Mouse (Mus musculus): ENCODE data around the gene Mcm9.
"Not testable (repeated sequence)": the region's sequence is repeated elsewhere in the genome, so short reads cannot be mapped to it uniquely, and the experiment has no call there.

Mcm9 gene

GRCm38 (mm10) chr10:53630339-53630738 is at the start of gene Mcm9:
Gene Mcm9, minus strand, starts transcription at chr10:53630439.
- DNase-seq (ENCODE audit: inconsistent ontology term) = not testable (repeated sequence)

GRCm38 (mm10) chr10:53661788-53662187 is 31.5 kb upstream of the Mcm9 start:
- no peak for DNase-seq (ENCODE audit: inconsistent ontology term)

DNA sequence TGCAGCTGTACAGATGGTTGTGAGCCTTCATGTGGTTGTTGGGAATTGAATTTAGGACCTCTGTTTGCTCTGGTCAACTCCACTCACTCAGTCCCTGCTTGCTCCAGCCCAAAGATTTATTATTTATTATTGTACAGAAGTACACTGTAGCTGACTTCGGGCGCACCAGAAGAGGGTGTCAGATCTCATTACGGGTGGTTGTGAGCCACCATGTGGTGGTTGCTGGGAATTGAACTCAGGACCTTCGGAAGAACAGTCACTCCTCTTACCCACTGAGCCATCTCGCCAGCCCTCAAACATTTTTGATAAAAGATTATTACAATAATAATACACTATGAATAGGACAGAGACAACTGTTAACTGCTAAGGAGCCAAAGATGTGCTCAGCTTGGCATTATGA is 24.0 kb upstream of the Mcm9 start:
- DNase-seq (ENCODE audit: inconsistent ontology term) = not testable (repeated sequence)

DNA sequence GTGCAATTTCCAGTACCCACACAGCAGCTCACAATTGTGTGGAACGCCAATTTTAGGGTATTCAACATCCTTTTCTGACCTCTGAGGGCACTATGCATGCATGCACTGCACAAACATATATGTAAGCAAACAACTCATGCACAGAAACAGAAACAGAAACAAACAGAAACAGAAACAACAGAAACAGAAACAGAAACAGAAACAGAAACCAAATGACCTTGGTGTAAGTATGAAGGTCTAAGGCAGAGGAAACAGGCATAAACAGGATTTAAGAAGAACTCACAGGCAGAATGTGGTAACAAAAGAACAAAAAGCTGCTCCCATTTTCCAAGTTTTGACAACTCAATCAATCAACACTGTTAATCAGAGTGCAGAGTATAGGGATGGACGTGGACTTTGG is 20.4 kb upstream of the Mcm9 start:
- no peak for DNase-seq (ENCODE audit: inconsistent ontology term)

- DNase-seq (ENCODE audit: inconsistent ontology term) = peak; percentile 7
These were observed 11.3 kb upstream of the Mcm9 start for GRCm38 (mm10) chr10:53641507-53641906.

DNA sequence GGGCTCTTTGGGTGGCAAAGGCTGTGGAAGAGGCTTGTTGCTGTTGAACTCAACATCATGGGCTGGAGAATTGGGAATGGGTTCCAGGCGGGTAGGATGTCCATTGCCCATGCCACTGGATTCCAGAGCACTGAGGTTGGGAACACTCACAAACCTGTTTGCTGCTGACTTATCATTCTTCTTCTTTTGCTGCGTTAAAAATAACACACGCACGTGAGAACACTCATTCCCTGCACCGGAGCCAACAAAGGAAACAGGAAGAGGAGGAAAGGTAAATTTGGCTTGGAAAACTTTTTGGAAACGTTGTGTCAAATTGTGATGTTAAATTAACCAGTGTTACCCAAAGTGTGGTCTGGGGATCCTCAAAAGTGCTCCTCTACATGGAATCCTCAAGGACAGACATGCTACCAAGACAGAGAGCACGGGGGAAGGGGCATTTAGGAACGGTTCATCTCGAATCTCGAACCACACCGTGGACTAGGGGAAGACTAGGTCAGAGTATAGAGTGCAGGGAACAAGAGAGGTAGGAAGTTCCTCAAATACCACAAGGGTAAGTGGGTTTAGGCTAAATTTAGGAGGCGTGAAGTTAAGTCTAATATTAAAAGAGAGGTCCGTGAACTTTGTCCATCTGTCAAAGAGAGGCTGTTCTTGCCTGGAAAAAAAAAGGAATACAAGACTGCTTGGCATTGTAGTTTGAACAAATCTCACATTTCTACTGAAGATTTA is 5.2 kb upstream of the Mcm9 start:
- DNase-seq (ENCODE audit: inconsistent ontology term) = no peak

DNA sequence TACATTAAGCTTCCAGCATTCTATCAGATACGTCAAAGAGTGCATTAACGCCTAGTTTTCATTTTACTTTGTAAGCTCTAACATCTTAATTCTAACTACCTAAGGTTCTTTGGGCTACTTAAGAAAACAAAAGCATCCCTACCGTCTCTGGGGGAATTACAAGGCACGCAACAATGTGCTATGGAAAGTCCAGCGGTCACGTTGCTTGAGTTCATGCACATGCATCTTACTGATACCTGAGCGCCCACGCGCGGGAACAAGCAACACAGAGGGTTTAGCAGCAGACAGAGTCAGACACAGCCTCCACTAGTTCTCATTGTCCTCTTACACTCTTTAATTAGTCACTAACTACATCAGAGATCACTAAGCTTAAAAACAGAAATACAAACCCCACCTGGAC is 3.9 kb upstream of the Mcm9 start:
- DNase-seq (ENCODE audit: inconsistent ontology term) = no peak

DNA sequence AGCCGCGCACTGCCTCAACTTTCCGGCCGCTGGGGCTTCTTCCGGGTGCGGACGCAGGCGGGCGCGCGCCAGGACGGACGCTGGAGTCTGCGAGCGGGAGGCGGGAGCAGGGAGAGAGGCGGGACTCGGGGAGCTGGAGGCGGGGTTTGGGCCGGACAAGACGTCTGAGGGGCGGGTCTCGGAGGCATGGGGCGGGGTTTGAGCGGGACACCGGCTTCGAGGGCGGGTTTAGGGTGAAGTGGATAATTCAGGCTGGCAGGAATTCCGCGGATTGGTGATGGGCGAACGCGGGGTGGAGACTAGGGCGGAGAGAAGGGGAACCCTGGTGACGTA is 355 bp downstream of the Mcm9 start:
- peak; percentile 99 for DNase-seq (ENCODE audit: inconsistent ontology term)

DNA sequence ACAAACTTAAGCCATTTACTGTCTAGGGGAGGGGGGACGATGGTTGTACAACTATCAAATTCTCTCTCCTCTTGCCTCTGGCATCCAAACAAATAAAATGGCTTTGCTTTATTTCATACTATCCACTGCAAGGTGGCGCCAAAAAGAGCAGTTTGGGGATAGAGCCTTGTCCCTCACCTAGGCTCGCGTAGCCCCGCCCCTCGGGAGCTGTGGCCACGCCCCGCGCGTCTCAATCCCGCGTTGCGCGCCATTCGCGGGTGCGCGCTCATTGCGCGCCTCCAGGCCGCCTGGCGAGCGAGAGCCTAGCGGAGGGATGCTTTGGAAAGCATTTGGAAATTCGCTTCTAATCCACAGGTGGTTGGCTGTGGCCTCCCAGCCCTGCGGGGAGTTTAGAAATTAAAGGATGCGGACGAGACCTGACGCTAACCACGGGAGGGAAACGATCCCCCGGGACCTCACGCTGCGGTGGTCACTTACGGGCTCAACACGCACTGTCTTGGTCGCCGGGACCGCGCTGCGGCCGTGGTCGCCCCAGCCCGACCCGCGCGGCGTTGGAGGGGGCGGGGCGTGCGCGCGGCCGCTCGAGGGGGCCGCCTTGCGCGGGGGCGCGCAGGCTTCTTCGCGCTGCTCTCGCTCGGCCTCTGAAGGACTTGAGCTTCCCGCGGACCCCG is 857 bp downstream of the Mcm9 start:
- DNase-seq (ENCODE audit: inconsistent ontology term) = peak; percentile 94

- DNase-seq (ENCODE audit: inconsistent ontology term) = no peak
These were observed 14.2 kb downstream of the Mcm9 start for GRCm38 (mm10) chr10:53615850-53616616.

- DNase-seq (ENCODE audit: inconsistent ontology term) = no peak
These were observed 16.3 kb downstream of the Mcm9 start for GRCm38 (mm10) chr10:53613955-53614354.

DNA sequence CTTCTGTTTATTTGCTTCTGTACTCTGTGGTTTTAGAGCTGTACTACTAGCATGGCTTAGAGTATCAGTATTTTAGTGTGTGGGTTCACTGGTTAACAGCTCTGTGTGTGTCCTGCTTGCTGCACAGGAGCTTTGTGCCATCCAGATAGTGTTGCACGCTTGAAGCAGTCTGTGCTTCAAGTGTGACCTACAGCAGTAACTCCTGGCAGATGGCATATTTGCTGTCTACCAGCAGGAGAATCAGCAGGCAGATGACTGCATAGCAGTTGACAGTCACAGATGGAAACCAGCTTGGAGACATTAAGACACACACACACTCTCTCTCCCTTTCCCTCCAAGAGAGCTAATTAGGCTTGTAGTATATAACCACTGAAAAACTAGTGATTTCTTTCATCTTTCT is 18.1 kb downstream of the Mcm9 start:
- DNase-seq (ENCODE audit: inconsistent ontology term) = no peak

GRCm38 (mm10) chr10:53608274-53608673 is 22.0 kb downstream of the Mcm9 start:
- DNase-seq (ENCODE audit: inconsistent ontology term) = no peak

DNA sequence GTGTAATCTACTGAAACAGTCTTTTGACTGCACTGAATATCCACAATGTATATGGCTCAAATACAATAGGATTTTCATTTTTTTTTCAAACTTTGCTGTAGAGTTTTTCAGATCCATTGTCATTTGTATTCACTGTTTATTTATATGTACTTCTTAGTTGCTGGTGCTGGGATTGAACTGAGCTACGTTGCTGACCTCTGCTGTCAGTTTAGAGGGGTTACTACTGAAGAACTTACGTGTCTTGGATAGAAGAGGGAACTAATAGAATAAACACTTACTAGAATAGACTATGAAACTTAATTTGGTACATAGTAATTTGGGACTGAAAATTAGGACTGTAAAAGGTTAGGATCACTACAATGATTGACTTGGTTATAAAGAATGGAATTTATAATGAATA is 24.9 kb downstream of the Mcm9 start:
- no peak for DNase-seq (ENCODE audit: inconsistent ontology term)

- peak; percentile 51 for DNase-seq (ENCODE audit: inconsistent ontology term)
These were observed 31.4 kb downstream of the Mcm9 start for GRCm38 (mm10) chr10:53598821-53599220.

DNA sequence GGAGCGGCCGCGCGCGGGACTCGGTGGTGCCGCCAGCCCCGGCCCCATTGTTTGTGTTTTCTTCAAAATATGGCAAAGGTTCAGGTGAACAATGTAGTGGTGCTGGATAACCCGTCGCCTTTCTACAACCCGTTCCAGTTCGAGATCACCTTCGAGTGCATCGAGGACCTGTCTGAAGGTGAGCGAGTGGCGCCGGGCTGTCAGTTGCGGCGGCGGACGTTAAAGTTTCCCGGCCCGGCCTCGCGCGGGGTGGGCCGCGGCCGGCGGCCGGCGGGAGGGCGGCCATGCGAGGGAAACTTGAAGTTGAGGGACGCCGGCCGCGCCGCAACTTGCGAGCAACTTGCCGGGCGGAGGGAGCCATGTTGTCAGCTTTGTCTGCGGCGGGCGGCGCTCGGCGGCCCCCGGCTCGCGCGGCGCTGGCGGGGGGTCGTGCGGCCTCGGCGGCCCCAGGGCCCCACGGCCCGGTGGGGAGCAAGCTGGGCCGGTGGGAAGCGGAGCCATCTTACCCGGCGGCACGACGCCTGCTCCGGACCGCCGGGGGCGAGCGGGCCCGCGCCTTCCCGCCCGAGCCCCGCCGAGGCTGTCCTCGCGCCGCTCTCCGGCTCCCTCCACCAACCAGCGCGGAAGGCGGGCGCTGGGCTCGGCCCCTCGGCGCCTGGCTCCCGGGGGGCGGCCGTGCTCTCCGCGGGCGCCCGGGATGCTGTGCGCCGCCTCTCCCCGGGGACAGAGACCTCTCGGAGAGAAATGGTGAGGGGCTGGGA is 32.9 kb downstream of the Mcm9 start:
- DNase-seq (ENCODE audit: inconsistent ontology term) = peak; percentile 67

DNA sequence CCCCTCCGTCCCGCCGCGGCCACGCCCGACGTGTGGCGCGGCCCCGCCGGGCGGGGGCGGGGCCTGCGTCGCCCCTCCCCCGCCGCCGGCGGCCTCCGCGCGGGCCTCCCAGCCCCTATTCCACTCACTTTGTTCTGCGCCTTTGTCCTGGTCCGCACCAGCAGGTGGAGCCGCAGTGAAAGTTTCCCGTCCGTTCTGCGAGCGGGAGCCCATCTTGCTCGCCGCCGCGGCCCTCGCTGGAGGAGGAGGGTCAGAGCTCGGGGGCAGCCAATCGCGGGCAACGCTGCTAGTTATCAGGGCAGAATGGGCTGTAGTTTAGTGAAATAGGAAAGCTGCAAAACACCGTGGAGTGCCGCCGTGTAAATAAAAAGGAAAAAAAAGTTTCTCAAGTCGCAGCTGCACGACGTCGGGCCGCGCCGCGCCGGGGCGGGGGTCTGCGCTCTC is 33.5 kb downstream of the Mcm9 start, which contains the start of gene Asf1a:
Gene Asf1a (plus strand): TSS at position 81 of the 444 bp plus-strand sequence.
- peak; percentile 98 for DNase-seq (ENCODE audit: inconsistent ontology term)

DNA sequence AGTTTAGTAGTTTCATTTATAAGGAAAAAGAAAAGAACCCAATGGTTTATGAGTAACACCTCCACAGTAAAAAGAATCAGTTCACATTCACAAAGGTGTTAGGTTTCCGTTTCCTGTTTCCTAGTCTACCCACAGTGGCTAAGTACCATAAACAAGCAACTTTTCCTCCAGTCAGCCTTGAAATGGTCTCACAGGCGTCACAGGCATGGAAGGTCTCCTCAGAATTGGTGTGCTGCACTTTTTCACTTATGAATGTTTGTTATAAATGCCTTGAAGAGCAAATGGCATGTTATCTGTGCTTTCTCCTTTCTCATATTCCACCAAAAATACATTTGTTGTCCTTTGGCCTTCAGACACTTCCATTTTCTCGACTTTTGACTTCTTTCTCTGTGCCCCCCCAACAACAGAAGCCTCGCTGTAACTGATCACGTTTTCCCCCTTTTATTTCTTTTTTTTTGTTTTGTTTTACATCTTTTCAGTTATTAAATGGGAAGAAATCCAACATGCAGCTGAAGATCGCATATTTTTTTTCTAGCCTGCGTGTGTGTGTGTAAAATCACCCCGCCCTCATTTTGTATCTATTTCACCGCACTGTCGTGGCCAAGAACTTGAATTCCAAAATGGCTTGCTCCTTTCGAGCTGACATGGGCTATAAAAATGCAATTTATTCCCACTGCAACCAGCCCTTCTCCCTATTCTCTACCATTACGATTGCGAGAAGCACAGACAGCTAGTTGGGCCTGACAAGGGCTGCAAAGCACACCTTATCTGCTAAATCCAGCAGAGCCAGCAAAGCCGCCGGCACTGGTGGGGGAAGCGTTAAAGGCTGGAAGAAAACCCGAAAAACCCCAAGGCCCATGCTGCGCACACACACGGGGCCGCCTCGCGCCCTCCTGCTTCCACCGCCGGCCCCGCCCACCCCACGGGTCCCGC is 34.2 kb downstream of the Mcm9 start:
- DNase-seq (ENCODE audit: inconsistent ontology term) = peak; percentile 6

DNA sequence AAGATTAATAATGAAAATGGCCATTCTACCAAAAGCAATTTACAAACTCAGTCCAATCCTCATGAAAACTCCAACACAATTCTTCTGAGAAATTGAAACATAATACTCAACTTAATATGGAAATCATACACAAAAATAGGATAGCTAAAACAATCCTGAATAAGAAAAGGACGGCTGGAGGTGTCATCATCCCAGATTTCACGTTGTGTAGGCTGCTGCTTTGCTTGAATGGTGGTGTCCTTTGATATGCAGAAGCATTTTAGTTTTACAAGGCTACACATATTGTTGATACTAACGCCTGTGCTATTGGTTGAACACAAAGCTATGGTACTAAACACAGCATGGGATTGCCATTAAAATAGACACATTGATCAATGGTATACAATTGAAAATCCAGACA is 44.5 kb downstream of the Mcm9 start:
- no peak for DNase-seq (ENCODE audit: inconsistent ontology term)

DNA sequence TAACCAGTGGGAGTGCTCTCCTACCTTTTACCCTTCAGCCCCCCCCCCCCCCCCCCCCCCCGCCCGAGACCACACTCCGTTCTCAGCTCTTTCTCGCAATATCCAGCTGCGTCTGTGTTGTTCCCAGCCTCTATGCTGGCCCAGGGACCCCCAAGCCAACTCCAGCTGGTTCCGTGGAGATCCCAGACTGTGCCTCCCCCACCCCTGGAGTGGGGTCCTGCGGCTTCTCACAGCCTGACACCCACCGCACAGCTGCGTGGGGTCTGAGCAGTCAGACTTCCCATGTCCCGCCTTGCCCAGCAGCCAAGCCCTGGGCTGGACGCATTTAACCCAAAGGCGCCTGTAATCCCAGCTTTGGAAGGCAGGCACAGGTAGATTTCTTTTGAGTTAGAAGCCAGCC is 49.2 kb downstream of the Mcm9 start:
- no peak for DNase-seq (ENCODE audit: inconsistent ontology term)

- DNase-seq (ENCODE audit: inconsistent ontology term) = peak; percentile 54
These were observed 49.6 kb downstream of the Mcm9 start for GRCm38 (mm10) chr10:53580621-53581081.

Data from Muller cell, postnatal 12 days (primary cell).